Mouse (Mus musculus) lung, postnatal 10 days (tissue): ENCODE measurements around the gene Olfr851.

Source experiments
- DNase-seq: peaks from one replicate; pipeline ENCODE4 v3.0.0; 2021

The Olfr851 gene

DNA sequence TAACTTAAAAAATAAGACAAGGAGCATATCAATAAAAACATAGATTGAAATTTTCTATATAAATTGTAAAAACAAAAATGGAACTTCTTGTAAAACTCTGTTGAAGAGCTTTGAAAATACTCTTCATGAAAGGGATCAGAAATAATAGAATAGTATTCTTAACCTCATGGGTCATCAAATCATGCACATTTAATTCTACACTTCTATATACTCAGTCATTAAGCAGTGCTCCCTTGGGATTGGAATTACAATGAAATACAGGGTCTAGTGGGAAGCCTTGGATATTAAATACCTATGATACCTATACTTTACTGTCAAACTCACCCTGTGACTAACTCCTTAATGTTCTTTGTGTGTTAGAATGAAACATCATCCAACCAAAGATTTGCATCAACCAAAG lies at the start of gene Olfr851:
Gene Olfr851, plus strand, starts transcription at position 301 of the 400 bp plus-strand sequence.
- no peak for DNase-seq

DNA sequence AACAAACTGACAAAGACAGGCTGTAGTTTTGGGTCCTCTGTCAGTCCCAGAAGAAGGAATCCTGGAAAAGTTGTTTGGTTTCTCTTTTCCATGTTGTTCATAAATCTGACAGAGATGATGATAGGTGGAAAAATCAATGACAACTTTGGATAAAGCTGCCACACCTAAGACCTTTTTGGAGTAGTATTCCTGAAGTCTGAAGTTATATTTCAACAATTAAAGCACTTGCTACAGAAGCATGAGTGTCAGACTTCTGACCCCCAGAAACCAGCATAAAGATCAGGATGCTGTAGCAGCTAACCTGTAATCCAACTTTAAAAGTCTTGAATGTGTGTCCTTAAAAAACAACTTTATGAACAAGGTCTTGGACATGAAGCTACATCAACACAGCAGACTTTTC lies 14.9 kb upstream of the Olfr851 start, which contains the start of gene Olfr850:
Gene Olfr850, minus strand, starts transcription at position 101 of the 400 bp plus-strand sequence.
- no peak for DNase-seq

DNA sequence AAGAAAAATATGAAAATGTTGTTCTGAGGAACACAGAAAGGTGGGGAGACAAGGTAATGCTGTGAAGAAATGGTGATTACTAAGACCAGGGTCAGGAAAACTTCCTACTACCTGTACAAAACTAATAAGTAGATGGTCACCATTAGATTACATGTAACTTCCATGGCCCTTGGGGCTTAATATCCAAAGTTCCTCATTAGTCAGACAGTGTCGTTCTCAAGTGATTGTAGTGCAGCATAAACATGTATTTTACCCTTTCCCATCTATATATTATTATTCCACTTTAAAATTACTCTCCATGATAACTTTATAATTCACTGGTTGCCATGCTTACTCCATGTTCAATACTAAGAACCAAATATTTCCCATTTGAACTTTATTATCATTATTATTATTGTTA lies 47.9 kb downstream of the Olfr851 start, which contains the start of gene Olfr853:
Gene Olfr853, minus strand, starts transcription at position 101 of the 400 bp plus-strand sequence.
- DNase-seq = no peak
